Mouse (Mus musculus) midbrain, embryonic 14.5 days (tissue): ENCODE measurements around the gene Evx2. TPM values are rescaled to one million over a fixed set of nuclear protein-coding genes. Genes with fewer than 3 reads are reported as not detected.

Experiments
- ATAC-seq: fragments of 200-750 bp; cut with Nextera tagmentation; 2 replicates; pipeline ENCODE4 v1.8.0; 2017; ENCODE audit warnings: moderate number of reproducible peaks, moderate library complexity; ENCODE audit not compliant: low FRiP score, low TSS enrichment
- DNase-seq: peaks from one replicate; pipeline ENCODE4 v3.0.0-alpha.2; 2015
- H3K27ac ChIP-seq: fragments of 300-500 bp; sonication (generic); replicated peaks from 2 replicates; pipeline ENCODE4 v1.5.1; 2014; ENCODE audit warnings: mild to moderate bottlenecking, low read depth, low read length, moderate library complexity
- H3K27me3 ChIP-seq: fragments of 300-500 bp; sonication (generic); 2 replicates; pipeline ENCODE4 v1.6.1; 2014; ENCODE audit warnings: low read length, control low read depth, mixed read lengths; ENCODE audit not compliant: control insufficient read depth, insufficient read depth
- H3K36me3 ChIP-seq: fragments of 300-500 bp; sonication (generic); 2 replicates; pipeline ENCODE4 v1.6.1; 2014; ENCODE audit warnings: low read length, control low read depth; ENCODE audit not compliant: control insufficient read depth, insufficient read depth
- H3K4me1 ChIP-seq: fragments of 300-500 bp; sonication (generic); 2 replicates; pipeline ENCODE4 v1.6.1; 2014; ENCODE audit warnings: mild to moderate bottlenecking, antibody characterized with exemption, low read length, control low read depth; ENCODE audit not compliant: control insufficient read depth, insufficient read depth
- H3K4me2 ChIP-seq: fragments of 300-500 bp; sonication (generic); 2 replicates; pipeline ENCODE4 v1.6.1; 2014; ENCODE audit warnings: mild to moderate bottlenecking, low read length, moderate library complexity
- H3K4me3 ChIP-seq: fragments of 300-500 bp; sonication (generic); replicated peaks from 2 replicates; pipeline ENCODE4 v1.5.1; 2014; ENCODE audit warnings: low read depth, low read length
- H3K9ac ChIP-seq: fragments of 300-500 bp; sonication (generic); replicated peaks from 2 replicates; pipeline ENCODE4 v1.6.1; 2014; ENCODE audit warnings: mild to moderate bottlenecking, low read length, moderate library complexity
- H3K9me3 ChIP-seq: fragments of 300-500 bp; sonication (generic); 2 replicates; pipeline ENCODE4 v1.6.1; 2016; ENCODE audit warnings: low read length, control low read depth, mixed read lengths; ENCODE audit not compliant: control insufficient read depth
- whole genome bisulfite sequencing: fragments of 180-500 bp; shearing (Covaris S2); extraction: QIAGEN DNeasy Blood & Tissue Kit; methylation state at CpG from one replicate; pipeline ENCODE4 v1.1.7; 2014; 5-methylcytosine and 5-hydroxymethylcytosine counted together
- polyA plus RNA-seq: library from polyadenylated mRNA; unstranded; fragments of >200 nt; fragmentation: Nextera tagmentation; extraction: Ambion mirVana; gene quantifications from 2 replicates; pipeline ENCODE4 v1.2.1, GENCODE M21; 2014

The Evx2 gene
- polyA plus RNA-seq, 1 experiment from 2014 or later, result 1.2 TPM

- no peaks in the 10 kb centered on the region for H3K36me3 ChIP-seq
- WGBS, result 4% methylated on average over 18 of the region's 18 CpGs
- H3K4me1 ChIP-seq, result no peaks in the 10 kb centered on the region; the same call in 1 of the 2 replicates
- DNase-seq (peak; percentile 87), ATAC-seq (no peak)
- H3K9me3 ChIP-seq, result no peaks in the 10 kb centered on the region
- peaks cover 98% of the 10 kb centered on the region for H3K27me3 ChIP-seq
- no peak overlapping the region for H3K4me3 ChIP-seq
- H3K4me2 ChIP-seq, result no peak overlapping the region
- no peak overlapping the region for H3K27ac ChIP-seq
- H3K9ac ChIP-seq, result no peak overlapping the region
These were observed 4.1 kb upstream of the Evx2 start for GRCm38 (mm10) chr2:74663291-74663925.

GRCm38 (mm10) chr2:74661685-74662084, 2.3 kb upstream of the Evx2 start:
- Histone ChIP-seq H3K36me3 (no peaks in the 10 kb centered on the region), H3K4me3 (0 out of 2 replicates have a peak overlapping the region, but pooled peaks have one; percentile 12), H3K4me1 (no peaks in the 10 kb centered on the region; the same call in 1 of the 2 replicates), H3K9ac (no peak overlapping the region), H3K27ac (no peak overlapping the region), H3K4me2 (peak overlapping the region; percentile 39), H3K9me3 (no peaks in the 10 kb centered on the region), H3K27me3 (peaks cover 93% of the 10 kb centered on the region)
- WGBS, result under 1% methylated on average over 14 of the region's 14 CpGs
- no peak for ATAC-seq
- DNase-seq, result peak; percentile 93

GRCm38 (mm10) chr2:74660421-74661375, 1.3 kb upstream of the Evx2 start:
- Histone ChIP-seq H3K36me3 (no peaks in the 10 kb centered on the region), H3K4me1 (peaks cover 2% of the 10 kb centered on the region; the same call in 1 of the 2 replicates), H3K27me3 (peaks cover 93% of the 10 kb centered on the region), H3K9ac (no peak overlapping the region), H3K4me3 (0 out of 2 replicates have a peak overlapping the region, but pooled peaks have one; percentile 7), H3K27ac (0 out of 2 replicates have a peak overlapping the region, but pooled peaks have one; percentile 41), H3K9me3 (no peaks in the 10 kb centered on the region), H3K4me2 (no peak overlapping the region)
- ATAC-seq (no peak), DNase-seq (peak; percentile 33)
- 4% methylated on average over 30 of the region's 30 CpGs for WGBS

- no peaks in the 10 kb centered on the region for H3K9me3 ChIP-seq
- peaks cover 94% of the 10 kb centered on the region for H3K27me3 ChIP-seq
- H3K4me3 ChIP-seq, result peak overlapping the region; percentile 22
- H3K4me1 ChIP-seq, result peaks cover 3% of the 10 kb centered on the region; the same call in 1 of the 2 replicates
- under 1% methylated on average over 47 of the region's 47 CpGs for WGBS
- H3K9ac ChIP-seq, result peak overlapping the region; percentile 37; the same call in 1 of the 2 replicates
- peak overlapping the region; percentile 12; the same call in 1 of the 2 replicates for H3K4me2 ChIP-seq
- peak overlapping the region; percentile 67 for H3K27ac ChIP-seq
- no peaks in the 10 kb centered on the region for H3K36me3 ChIP-seq
- DNase-seq, result peak; percentile 62
- no peak for ATAC-seq
These were observed 538 bp downstream of the Evx2 start for GRCm38 (mm10) chr2:74658667-74659371.

- Histone ChIP-seq H3K4me2 (no peak overlapping the region), H3K9me3 (no peaks in the 10 kb centered on the region), H3K9ac (peak overlapping the region; percentile 37; the same call in 1 of the 2 replicates), H3K27ac (peak overlapping the region; percentile 67), H3K36me3 (no peaks in the 10 kb centered on the region), H3K27me3 (peaks cover 89% of the 10 kb centered on the region), H3K4me3 (peak overlapping the region; percentile 22), H3K4me1 (peaks cover 3% of the 10 kb centered on the region; the same call in 1 of the 2 replicates)
- DNase-seq (peak; percentile 51), ATAC-seq (no peak)
- WGBS, result 3% methylated on average over 15 of the region's 15 CpGs
These were observed 1.2 kb downstream of the Evx2 start for GRCm38 (mm10) chr2:74658024-74658666.

- Histone ChIP-seq H3K27me3 (peaks cover 85% of the 10 kb centered on the region), H3K4me1 (peaks cover 3% of the 10 kb centered on the region; the same call in 1 of the 2 replicates), H3K4me2 (peak overlapping the region; percentile 3; the same call in 1 of the 2 replicates), H3K36me3 (no peaks in the 10 kb centered on the region), H3K9me3 (no peaks in the 10 kb centered on the region), H3K27ac (peak overlapping the region; percentile 67), H3K4me3 (peak overlapping the region; percentile 22), H3K9ac (peak overlapping the region; percentile 37; the same call in 1 of the 2 replicates)
- WGBS, result 3% methylated on average over 62 of the region's 62 CpGs
- peak; percentile 54 for DNase-seq
- ATAC-seq, result no peak
These were observed 1.9 kb downstream of the Evx2 start for GRCm38 (mm10) chr2:74657251-74658023.

GRCm38 (mm10) chr2:74656632-74657021, 2.7 kb downstream of the Evx2 start:
- Histone ChIP-seq H3K4me1 (peaks cover 3% of the 10 kb centered on the region; the same call in 1 of the 2 replicates), H3K36me3 (no peaks in the 10 kb centered on the region), H3K4me3 (no peak overlapping the region; the same call in 1 of the 2 replicates), H3K4me2 (no peak overlapping the region; the same call in 1 of the 2 replicates), H3K27me3 (peaks cover 84% of the 10 kb centered on the region), H3K9me3 (no peaks in the 10 kb centered on the region), H3K27ac (no peak overlapping the region; the same call in 1 of the 2 replicates), H3K9ac (no peak overlapping the region)
- ATAC-seq, result no peak
- WGBS, result 1% methylated on average over 4 of the region's 4 CpGs
- peak; percentile 56 for DNase-seq
